ENCODE assay signal across 14 mouse cellular contexts in the genomic region with DNA sequence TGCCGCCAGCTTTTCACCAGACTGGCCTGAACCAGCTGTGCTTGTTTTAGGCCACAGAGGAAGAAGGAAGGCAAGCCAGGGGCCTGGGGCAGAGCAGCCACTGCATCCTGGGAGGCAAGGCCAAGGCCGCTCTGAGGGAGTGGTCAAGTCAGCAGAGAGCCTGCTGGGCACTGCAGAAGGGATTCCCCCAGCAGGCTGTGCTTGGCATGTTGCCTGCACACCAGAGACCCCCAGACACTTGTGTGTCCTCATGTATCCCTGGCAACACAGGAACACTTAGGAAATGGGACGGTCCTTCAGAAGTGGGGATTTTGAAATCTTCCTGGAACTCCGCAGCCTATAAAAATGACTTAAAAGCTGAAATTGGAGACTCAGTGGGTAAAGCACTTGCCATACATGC. TPM values are rescaled to one million over a fixed set of nuclear protein-coding genes. Genes with fewer than 3 reads are reported as not detected.
A peak's percentile ranks its signal among the peaks of the same experiment; 100 is the strongest.
DNase-seq lines count a peak whose midpoint lies in the region; ATAC-seq and TF ChIP-seq lines count a peak whose summit lies in the region.
"Had no signal": no experiment of that assay in that cellular context is flagged by ENCODE, and none has a peak within 500 bp of the region (broad histone marks: within the 10 kb centered on the region; RNA-seq: fewer than 3 reads in every experiment).

No protein-coding gene starts in this region.

- H3K4me1 ChIP-seq in heart, adult 2 months (ENCODE audit: control insufficient read depth, insufficient read depth, low read length): no peaks in the 10 kb centered on the region
- 0 out of 2 replicates have a peak, but pooled peaks cover 3% of the 10 kb centered on the region for H3K4me1 ChIP-seq in neural tube, embryonic 12.5 days
- H3K4me1 ChIP-seq in neural tube, embryonic 15.5 days: peaks cover 11% of the 10 kb centered on the region
- H3K4me1 ChIP-seq: hindbrain, embryonic 12.5 days; midbrain, embryonic 15.5 days had no signal

- H3K4me2 ChIP-seq in neural tube, embryonic 12.5 days (replicated peaks): no peak overlapping the region
- no peak overlapping the region for H3K4me2 ChIP-seq in neural tube, embryonic 15.5 days
- H3K4me2 ChIP-seq: hindbrain, embryonic 12.5 days; liver, embryonic 11.5 days; midbrain, embryonic 15.5 days had no signal

- no peaks in the 10 kb centered on the region for H3K27me3 ChIP-seq in heart, adult 2 months (ENCODE audit: control insufficient read depth, insufficient read depth, low read length)
- H3K27me3 ChIP-seq in neural tube, embryonic 12.5 days (replicated peaks): no peaks in the 10 kb centered on the region
- no peaks in the 10 kb centered on the region for H3K27me3 ChIP-seq in neural tube, embryonic 15.5 days (replicated peaks)
- H3K27me3 ChIP-seq: hindbrain, embryonic 12.5 days; midbrain, embryonic 15.5 days had no signal

- no peak overlapping the region for H3K4me3 ChIP-seq in heart, adult 2 months
- no peak overlapping the region for H3K4me3 ChIP-seq in neural tube, embryonic 12.5 days
- H3K4me3 ChIP-seq in neural tube, embryonic 15.5 days (replicated peaks): no peak overlapping the region
- H3K4me3 ChIP-seq: hindbrain, embryonic 12.5 days; midbrain, embryonic 15.5 days had no signal

- peak; percentile 10 for DNase-seq in adrenal gland, adult 2 months
- no peak for DNase-seq in adrenal gland, adult 8-10 months
- peak; percentile 14 for DNase-seq in heart, postnatal 4 days
- DNase-seq in heart, adult 2 months: no peak
- DNase-seq in lung, postnatal 14 days: peak; percentile 27
- no peak for DNase-seq in Muller cell, postnatal 12 days (ENCODE audit: inconsistent ontology term)
- DNase-seq: layer of hippocampus, postnatal 36 days had no signal

- no peak for TF ChIP-seq CTCF in heart, adult 2 months (IDR thresholded peaks at IDR 0.05)

- 68% methylated on average over 4 of the region's 4 CpGs for WGBS in heart, adult 2 months
- WGBS in neural tube, embryonic 12.5 days: 79% methylated on average over 4 of the region's 4 CpGs
- WGBS in neural tube, embryonic 15.5 days: 58% methylated on average over 4 of the region's 4 CpGs

- no peaks in the 10 kb centered on the region for H3K9me3 ChIP-seq in neural tube, embryonic 12.5 days
- no peaks in the 10 kb centered on the region for H3K9me3 ChIP-seq in neural tube, embryonic 15.5 days (replicated peaks)
- H3K9me3 ChIP-seq: hindbrain, embryonic 12.5 days; midbrain, embryonic 15.5 days had no signal

- ATAC-seq in neural tube, embryonic 12.5 days (ENCODE audit: low FRiP score, low read depth): no peak
- no peak for ATAC-seq in neural tube, embryonic 15.5 days (ENCODE audit: low FRiP score)
- ATAC-seq: midbrain, embryonic 15.5 days had no signal

- no peak overlapping the region for H3K9ac ChIP-seq in heart, adult 2 months (ENCODE audit: low read depth, low read length)
- peak overlapping the region; percentile 17; the same call in 1 of the 2 replicates for H3K9ac ChIP-seq in neural tube, embryonic 12.5 days
- H3K9ac ChIP-seq in neural tube, embryonic 15.5 days (replicated peaks): no peak overlapping the region
- H3K9ac ChIP-seq: hindbrain, embryonic 12.5 days; midbrain, embryonic 15.5 days had no signal

- H3K79me2 ChIP-seq in heart, adult 2 months (replicated peaks; ENCODE audit: control insufficient read depth, insufficient read depth, low read length): no peaks in the 10 kb centered on the region

- no peak for TF ChIP-seq EP300 in heart, adult 2 months (IDR thresholded peaks at IDR 0.05; ENCODE audit: insufficient read depth, low read depth, low read length)

- H3K27ac ChIP-seq in heart, adult 2 months: no peak overlapping the region
- no peak overlapping the region for H3K27ac ChIP-seq in neural tube, embryonic 12.5 days
- H3K27ac ChIP-seq in neural tube, embryonic 15.5 days (replicated peaks): no peak overlapping the region
- H3K27ac ChIP-seq: hindbrain, embryonic 12.5 days; midbrain, embryonic 15.5 days had no signal

- no peaks in the 10 kb centered on the region for H3K36me3 ChIP-seq in heart, adult 2 months (ENCODE audit: control insufficient read depth, insufficient read depth, low read length)
- peaks cover 30% of the 10 kb centered on the region for H3K36me3 ChIP-seq in neural tube, embryonic 12.5 days
- H3K36me3 ChIP-seq in neural tube, embryonic 15.5 days: peaks cover 52% of the 10 kb centered on the region

- no peak for TF ChIP-seq POLR2A in heart, adult 2 months (IDR thresholded peaks at IDR 0.05; ENCODE audit: insufficient read depth, low read depth, low read length)

- intact Hi-C loops in heart, adult 2 months (cut with DNase I): no loop called here

RNA-seq across cellular contexts. Expression of a gene that starts 26.4 kb away (rescaled TPM):
- total RNA-seq in adrenal gland, adult 2 months (2021): 1 to 10 TPM; 3.1 to 4.4 TPM
- 1.3 TPM in 2 replicates for polyA plus RNA-seq in adrenal gland, adult 2 months (2012; rRNA removed)
- total RNA-seq in adrenal gland, adult 8-10 months (2022): 1 to 10 TPM; 3.0 to 4.8 (median 3.4) TPM
- total RNA-seq in heart, postnatal 4 days (2021): 1 to 10 TPM; 3.4 to 3.6 TPM
- 1 to 10 TPM; 2.4 to 2.8 TPM for total RNA-seq in heart, adult 2 months (2021)
- polyA plus RNA-seq in heart, adult 2 months (2012; rRNA removed): 3.2 and 5.1 TPM in 2 replicates
- 0.48 and 0.72 TPM in 2 replicates for polyA plus RNA-seq in neural tube, embryonic 12.5 days (2016; fragmentation: Nextera tagmentation; extraction: Ambion mirVana)
- polyA plus RNA-seq in neural tube, embryonic 15.5 days (2015; fragmentation: Nextera tagmentation; extraction: Ambion mirVana): 0.93 and 1.4 TPM in 2 replicates

RNA-seq across cellular contexts. Expression of a gene that starts 44.8 kb away (rescaled TPM):
- 10 to 100 TPM; 25.8 to 47.4 TPM for total RNA-seq in adrenal gland, adult 2 months (2021)
- 28.1 and 28.2 TPM in 2 replicates for polyA plus RNA-seq in adrenal gland, adult 2 months (2012; rRNA removed)
- total RNA-seq in adrenal gland, adult 8-10 months (2022): 10 to 100 TPM; 39.0 to 58.1 (median 45.3) TPM
- total RNA-seq in heart, postnatal 4 days (2021): 10 to 100 TPM; 45.1 to 46.4 TPM
- total RNA-seq in heart, adult 2 months (2021): 10 to 100 TPM; 14.8 to 18.0 TPM
- 21.3 and 28.9 TPM in 2 replicates for polyA plus RNA-seq in heart, adult 2 months (2012; rRNA removed)
- 24.5 and 25.1 TPM in 2 replicates for polyA plus RNA-seq in neural tube, embryonic 12.5 days (2016; fragmentation: Nextera tagmentation; extraction: Ambion mirVana)
- 37.2 and 37.5 TPM in 2 replicates for polyA plus RNA-seq in neural tube, embryonic 15.5 days (2015; fragmentation: Nextera tagmentation; extraction: Ambion mirVana)

RNA-seq across cellular contexts. Expression of a gene that starts 54.8 kb away (rescaled TPM):
- total RNA-seq in adrenal gland, adult 2 months (2021): 1 to 10 TPM; 1.1 to 2.9 TPM
- polyA plus RNA-seq in adrenal gland, adult 2 months (2012; rRNA removed): 1.5 and 3.7 TPM in 2 replicates
- 1 to 10 TPM in 2 of 4 experiments, under 1 TPM in 2; 0.28 to 2.1 (median 0.78) TPM for total RNA-seq in adrenal gland, adult 8-10 months (2022)
- total RNA-seq in heart, postnatal 4 days (2021): not detected
- total RNA-seq in heart, adult 2 months (2021): not detected
- polyA plus RNA-seq in heart, adult 2 months (2012; rRNA removed): 0.15 and 0.18 TPM in 2 replicates
- polyA plus RNA-seq in neural tube, embryonic 12.5 days (2016; fragmentation: Nextera tagmentation; extraction: Ambion mirVana): not detected in 2 replicates
- polyA plus RNA-seq in neural tube, embryonic 15.5 days (2015; fragmentation: Nextera tagmentation; extraction: Ambion mirVana): not detected in 2 replicates
- total RNA-seq: ES-E14; layer of hippocampus, postnatal 36 days had no signal
- polyA plus RNA-seq: activated CD4-positive, CD25-positive, alpha-beta regulatory T cell, adult 4 months; hindbrain, embryonic 12.5 days; liver, embryonic 11.5 days; midbrain, embryonic 15.5 days had no signal

Comparison
In these comparisons a context has a peak if more than half of its experiments do, and no peak if none do; other contexts are left out.
1. DNase-seq: peak in adrenal gland, adult 2 months (single experiment), heart, postnatal 4 days (single experiment) and lung, postnatal 14 days (single experiment); none in adrenal gland, adult 8-10 months (single experiment), heart, adult 2 months (0 of 2) and Muller cell, postnatal 12 days (single experiment).